Mouse (Mus musculus) subcutaneous adipose tissue, adult 2 months (tissue): Measurements from ENCODE around the gene Vmn2r95. TPM values are rescaled to one million over a fixed set of nuclear protein-coding genes. Genes with fewer than 3 reads are reported as not detected.

Experiments
- polyA plus RNA-seq: library from polyadenylated mRNA; depleted of rRNA; stranded (reverse); fragments of >200 nt; gene quantifications from 2 replicates; pipeline ENCODE4 v1.2.3, GENCODE M21; 2012; ENCODE audit warnings: low replicate concordance; rRNA removed

Gene Vmn2r95
- not detected in 2 replicates for polyA plus RNA-seq

GRCm38 (mm10) chr17:18423778-18424177 is at the start of gene Vmn2r95:
Gene Vmn2r95 (plus strand): TSS chr17:18424078.

Other genes starting within 250 kb of the Vmn2r95 start
- not detected in 2 replicates for gene Vmn2r94, start 146.3 kb upstream of the Vmn2r95 start, polyA plus RNA-seq
- gene Vmn2r93, start 126.0 kb upstream of the Vmn2r95 start, polyA plus RNA-seq: not detected in 2 replicates
- gene Vmn2r96, start 149.1 kb downstream of the Vmn2r95 start, polyA plus RNA-seq: not detected in 2 replicates